Mouse (Mus musculus): ENCODE measurements around the gene Mgea5. TPM values are rescaled to one million over a fixed set of nuclear protein-coding genes. Genes with fewer than 3 reads are reported as not detected.
A peak's percentile ranks its signal among the peaks of the same experiment; 100 is the strongest.

Mgea5 gene
- polyA plus RNA-seq, 1 experiment from 2014 or later, result 38.9 TPM

DNA sequence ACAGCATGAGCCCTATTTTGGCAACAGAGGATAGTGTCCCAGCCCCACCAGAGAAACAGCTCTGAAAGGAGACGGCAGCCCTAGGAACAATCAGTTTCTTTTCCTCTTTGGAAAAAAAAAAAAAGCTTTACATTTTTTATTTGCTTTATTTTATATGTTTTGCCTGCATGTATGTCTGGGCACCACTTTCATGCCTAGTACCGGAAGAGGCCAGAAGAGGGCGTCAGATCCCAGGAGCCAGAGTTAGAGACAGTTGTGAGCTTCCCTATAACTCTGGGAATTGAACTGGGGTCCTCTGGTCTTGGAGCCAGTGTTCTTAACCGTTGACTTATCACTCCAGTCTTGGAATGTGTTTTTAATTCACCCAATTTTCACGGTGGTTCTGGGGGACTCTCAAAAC lies 61.4 kb downstream of the Mgea5 start:
- DNase-seq (ENCODE audit: low spot score), result no peak
- Histone ChIP-seq H3K9me3 (ENCODE audit: control insufficient read depth, low read length) (no peaks in the 10 kb centered on the region), H3K27me3 (replicated peaks; ENCODE audit: control insufficient read depth, insufficient read depth, low read length) (peaks cover 6% of the 10 kb centered on the region; the same call in 1 of the 2 replicates), H3K9ac (ENCODE audit: low read depth, low read length) (no peak overlapping the region), H3K36me3 (ENCODE audit: control insufficient read depth, insufficient read depth, low read length) (no peaks in the 10 kb centered on the region), H3K27ac (ENCODE audit: low read depth, low read length) (no peak overlapping the region), H3K4me1 (replicated peaks; ENCODE audit: control insufficient read depth, insufficient read depth, low read length) (peaks cover 2% of the 10 kb centered on the region; the same call in 1 of the 2 replicates), H3K4me2 (no peak overlapping the region), H3K4me3 (ENCODE audit: low read depth, low read length) (no peak overlapping the region)
- WGBS, result 61% methylated on average over 5 of the region's 5 CpGs
- ATAC-seq (replicated peaks; ENCODE audit: low FRiP score), result no peak

DNA sequence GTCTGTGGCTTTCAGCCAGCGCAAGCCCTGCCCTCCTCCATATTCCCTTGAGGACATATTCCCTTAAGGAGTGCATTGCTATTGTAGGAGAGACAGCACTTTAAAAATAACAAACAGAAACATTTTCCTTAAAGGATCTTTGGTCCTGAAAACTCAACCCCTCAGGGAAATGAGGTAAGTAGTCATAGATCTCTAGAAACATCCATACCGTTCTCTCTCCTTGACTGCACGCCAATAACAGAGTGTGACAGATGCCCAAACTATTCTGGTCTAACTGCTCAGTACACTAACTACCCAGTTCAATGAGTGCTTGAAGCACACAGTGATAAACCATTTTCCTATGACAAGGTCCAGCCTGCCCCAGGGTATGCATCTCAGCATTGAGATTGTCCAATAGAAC lies 65.4 kb downstream of the Mgea5 start:
- Histone ChIP-seq H3K4me1 (replicated peaks; ENCODE audit: control insufficient read depth, insufficient read depth, low read length) (peaks cover 2% of the 10 kb centered on the region; the same call in 1 of the 2 replicates), H3K9me3 (ENCODE audit: control insufficient read depth, low read length) (no peaks in the 10 kb centered on the region), H3K27me3 (replicated peaks; ENCODE audit: control insufficient read depth, insufficient read depth, low read length) (peaks cover 4% of the 10 kb centered on the region; the same call in 1 of the 2 replicates), H3K27ac (ENCODE audit: low read depth, low read length) (no peak overlapping the region), H3K9ac (ENCODE audit: low read depth, low read length) (no peak overlapping the region), H3K4me2 (no peak overlapping the region), H3K4me3 (ENCODE audit: low read depth, low read length) (no peak overlapping the region), H3K36me3 (ENCODE audit: control insufficient read depth, insufficient read depth, low read length) (no peaks in the 10 kb centered on the region)
- WGBS, result 69% methylated on average over 3 of the region's 3 CpGs
- ATAC-seq (replicated peaks; ENCODE audit: low FRiP score) (no peak), DNase-seq (ENCODE audit: low spot score) (no peak)

DNA sequence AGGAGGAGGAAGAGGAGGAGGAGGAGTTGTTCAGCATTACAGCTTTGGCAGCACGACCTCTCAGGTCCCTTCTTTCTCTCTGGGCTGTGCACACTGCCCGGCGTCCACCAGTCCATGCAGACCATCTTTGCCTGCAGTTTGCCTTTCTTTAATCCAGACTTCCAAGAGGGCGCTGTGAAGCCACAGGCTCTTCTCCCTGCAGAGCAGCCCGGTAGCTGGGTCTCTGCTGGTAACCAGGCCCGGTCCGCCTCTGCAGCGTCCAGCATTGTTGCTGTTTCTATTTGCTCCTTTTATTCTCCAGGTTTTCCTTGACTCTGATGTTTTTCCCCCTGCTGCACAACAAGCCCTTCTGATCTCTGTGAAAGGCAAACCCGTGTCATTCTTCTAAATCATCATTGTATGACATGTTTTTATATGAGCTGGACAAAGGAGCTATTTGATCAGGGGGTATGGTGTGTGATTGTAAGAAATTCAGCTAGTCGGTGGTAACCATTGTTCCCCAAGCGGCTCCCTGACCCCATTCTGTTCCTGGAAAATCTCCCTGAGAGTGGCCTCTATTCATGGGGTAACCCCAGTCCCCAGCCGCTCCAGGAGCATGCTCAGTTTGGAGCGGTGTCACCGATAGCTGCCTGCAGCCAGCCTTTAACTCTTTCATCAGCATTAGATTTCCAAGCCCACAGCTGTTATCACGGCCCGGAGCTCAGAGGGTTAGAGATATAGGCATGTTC lies 66.0 kb downstream of the Mgea5 start:
- DNase-seq (ENCODE audit: low spot score) (no peak), ATAC-seq (replicated peaks; ENCODE audit: low FRiP score) (no peak)

DNA sequence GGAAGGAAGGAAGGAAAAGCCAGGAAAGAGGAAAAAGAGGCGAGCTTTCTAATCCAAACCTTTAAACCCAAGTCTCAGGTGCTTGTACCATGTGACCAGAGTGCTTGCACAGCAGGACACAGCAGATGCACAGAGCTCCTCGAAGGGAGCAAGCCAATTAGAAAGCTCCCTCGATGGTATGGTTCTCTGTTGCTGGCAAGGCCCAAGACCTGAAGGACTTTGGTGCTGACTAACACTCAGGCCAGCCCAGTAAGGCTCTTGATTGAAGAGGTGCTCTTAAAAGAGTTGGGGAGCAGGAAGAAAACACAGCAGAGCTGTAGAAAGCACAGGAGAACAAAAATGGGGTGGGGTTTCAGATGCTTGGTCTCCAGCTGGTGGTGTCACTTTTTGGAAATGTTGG lies 74.9 kb downstream of the Mgea5 start:
- no peaks in the 10 kb centered on the region; the same call in 1 of the 2 replicates for H3K27me3 ChIP-seq (replicated peaks; ENCODE audit: control insufficient read depth, insufficient read depth, low read length)
- H3K4me1 ChIP-seq (replicated peaks; ENCODE audit: control insufficient read depth, insufficient read depth, low read length), result no peaks in the 10 kb centered on the region
- no peak for ATAC-seq (replicated peaks; ENCODE audit: low FRiP score)
- H3K9ac ChIP-seq (ENCODE audit: low read depth, low read length), result no peak overlapping the region
- H3K27ac ChIP-seq (ENCODE audit: low read depth, low read length), result no peak overlapping the region
- H3K4me3 ChIP-seq (ENCODE audit: low read depth, low read length), result no peak overlapping the region
- H3K36me3 ChIP-seq (ENCODE audit: control insufficient read depth, insufficient read depth, low read length), result no peaks in the 10 kb centered on the region
- no peaks in the 10 kb centered on the region for H3K9me3 ChIP-seq (ENCODE audit: control insufficient read depth, low read length)
- 67% methylated on average over 3 of the region's 3 CpGs for WGBS
- no peak overlapping the region for H3K4me2 ChIP-seq
- DNase-seq (ENCODE audit: low spot score), result no peak

More for the DNA sequence above, 66.0 kb downstream of the Mgea5 start:
- H3K4me1 ChIP-seq (replicated peaks; ENCODE audit: control insufficient read depth, insufficient read depth, low read length), result peaks cover 2% of the 10 kb centered on the region; the same call in 1 of the 2 replicates
- 21% methylated on average over 16 of the region's 16 CpGs for WGBS
- H3K27ac ChIP-seq (ENCODE audit: low read depth, low read length), result no peak overlapping the region
- 0 out of 2 replicates have a peak overlapping the region, but pooled peaks have one; percentile 31 for H3K9ac ChIP-seq (ENCODE audit: low read depth, low read length)
- H3K36me3 ChIP-seq (ENCODE audit: control insufficient read depth, insufficient read depth, low read length), result no peaks in the 10 kb centered on the region
- peak overlapping the region; percentile 31; the same call in 1 of the 2 replicates for H3K4me2 ChIP-seq
- H3K9me3 ChIP-seq (ENCODE audit: control insufficient read depth, low read length), result no peaks in the 10 kb centered on the region
- no peak overlapping the region for H3K4me3 ChIP-seq (ENCODE audit: low read depth, low read length)
- peaks cover 4% of the 10 kb centered on the region; the same call in 1 of the 2 replicates for H3K27me3 ChIP-seq (replicated peaks; ENCODE audit: control insufficient read depth, insufficient read depth, low read length)

Other genes with a start within 250 kb of the Mgea5 start
- gene Poll, start 223.3 kb downstream of the Mgea5 start, polyA plus RNA-seq (2014; fragmentation: Nextera tagmentation; extraction: Ambion mirVana), result 15.2 TPM in 2 replicates
- 34.7 and 36.8 TPM in 2 replicates for gene Gm17018, start 223.2 kb downstream of the Mgea5 start, polyA plus RNA-seq (2014; fragmentation: Nextera tagmentation; extraction: Ambion mirVana)
- 3.0 and 5.0 TPM in 2 replicates for gene Fbxw4, start 123.5 kb downstream of the Mgea5 start, polyA plus RNA-seq (2014; fragmentation: Nextera tagmentation; extraction: Ambion mirVana)
- gene Fgf8, start 40.9 kb downstream of the Mgea5 start, polyA plus RNA-seq (2014; fragmentation: Nextera tagmentation; extraction: Ambion mirVana), result 0.32 and 0.82 TPM in 2 replicates
- gene Npm3, start 34.2 kb downstream of the Mgea5 start, polyA plus RNA-seq (2014; fragmentation: Nextera tagmentation; extraction: Ambion mirVana), result 32.7 and 34.5 TPM in 2 replicates
- 1.2 and 1.8 TPM in 2 replicates for gene Kcnip2, start 32.2 kb upstream of the Mgea5 start, polyA plus RNA-seq (2014; fragmentation: Nextera tagmentation; extraction: Ambion mirVana)
- gene Armh3, start 214.7 kb upstream of the Mgea5 start, polyA plus RNA-seq (2014; fragmentation: Nextera tagmentation; extraction: Ambion mirVana), result 9.2 and 12.2 TPM in 2 replicates
- 4.9 and 5.4 TPM in 2 replicates for gene Hps6, start 219.7 kb upstream of the Mgea5 start, polyA plus RNA-seq (2014; fragmentation: Nextera tagmentation; extraction: Ambion mirVana)